Mouse (Mus musculus): Measurements from ENCODE around the gene Bmp5. TPM values are rescaled to one million over a fixed set of nuclear protein-coding genes. Genes with fewer than 3 reads are reported as not detected.

Bmp5 gene
- polyA plus RNA-seq, 1 experiment = 1.4 TPM

- TF ChIP-seq POLR2A (IDR thresholded peaks at IDR 0.05; ENCODE audit: extremely low read depth, insufficient read depth, low read length) (no peak), CTCF (IDR thresholded peaks at IDR 0.05; ENCODE audit: extremely low read depth, insufficient read depth, low read length) (no peak)
- no peak overlapping the region for H3K4me3 ChIP-seq (ENCODE audit: insufficient read depth, low read length)
- H3K27ac ChIP-seq (ENCODE audit: insufficient read depth, low read length) = no peak overlapping the region
- H3K4me1 ChIP-seq (ENCODE audit: control insufficient read depth, insufficient read depth, low read length) = no peaks in the 10 kb centered on the region
These were observed 101.2 kb downstream of the Bmp5 start for GRCm38 (mm10) chr9:75876333-75876732.

- H3K27ac ChIP-seq (ENCODE audit: insufficient read depth, low read length) = no peak overlapping the region
- H3K4me3 ChIP-seq (ENCODE audit: insufficient read depth, low read length) = no peak overlapping the region
- no peak for TF ChIP-seq CTCF (IDR thresholded peaks at IDR 0.05; ENCODE audit: extremely low read depth, insufficient read depth, low read length)
- TF ChIP-seq POLR2A (IDR thresholded peaks at IDR 0.05; ENCODE audit: extremely low read depth, insufficient read depth, low read length) = no peak
- no peaks in the 10 kb centered on the region for H3K4me1 ChIP-seq (ENCODE audit: control insufficient read depth, insufficient read depth, low read length)
These were observed 108.5 kb downstream of the Bmp5 start for GRCm38 (mm10) chr9:75883481-75884190.

GRCm38 (mm10) chr9:75886801-75887544 lies 111.8 kb downstream of the Bmp5 start:
- no peak for TF ChIP-seq CTCF (IDR thresholded peaks at IDR 0.05; ENCODE audit: extremely low read depth, insufficient read depth, low read length)
- TF ChIP-seq POLR2A (IDR thresholded peaks at IDR 0.05; ENCODE audit: extremely low read depth, insufficient read depth, low read length) = no peak
- no peak overlapping the region for H3K27ac ChIP-seq (ENCODE audit: insufficient read depth, low read length)
- H3K4me3 ChIP-seq (ENCODE audit: insufficient read depth, low read length) = no peak overlapping the region
- H3K4me1 ChIP-seq (ENCODE audit: control insufficient read depth, insufficient read depth, low read length) = no peaks in the 10 kb centered on the region

GRCm38 (mm10) chr9:75896918-75897317 lies 121.8 kb downstream of the Bmp5 start:
- no peak for TF ChIP-seq CTCF (IDR thresholded peaks at IDR 0.05; ENCODE audit: extremely low read depth, insufficient read depth, low read length)
- no peak for TF ChIP-seq POLR2A (IDR thresholded peaks at IDR 0.05; ENCODE audit: extremely low read depth, insufficient read depth, low read length)
- no peaks in the 10 kb centered on the region for H3K4me1 ChIP-seq (ENCODE audit: control insufficient read depth, insufficient read depth, low read length)
- no peak overlapping the region for H3K27ac ChIP-seq (ENCODE audit: insufficient read depth, low read length)
- H3K4me3 ChIP-seq (ENCODE audit: insufficient read depth, low read length) = no peak overlapping the region

GRCm38 (mm10) chr9:75898022-75898421 lies 122.9 kb downstream of the Bmp5 start:
- Histone ChIP-seq H3K4me3 (ENCODE audit: insufficient read depth, low read length) (no peak overlapping the region), H3K4me1 (ENCODE audit: control insufficient read depth, insufficient read depth, low read length) (no peaks in the 10 kb centered on the region), H3K27ac (ENCODE audit: insufficient read depth, low read length) (no peak overlapping the region)
- TF ChIP-seq POLR2A (IDR thresholded peaks at IDR 0.05; ENCODE audit: extremely low read depth, insufficient read depth, low read length) (no peak), CTCF (IDR thresholded peaks at IDR 0.05; ENCODE audit: extremely low read depth, insufficient read depth, low read length) (no peak)

- H3K4me3 ChIP-seq (ENCODE audit: insufficient read depth, low read length) = no peak overlapping the region
- no peak for TF ChIP-seq POLR2A (IDR thresholded peaks at IDR 0.05; ENCODE audit: extremely low read depth, insufficient read depth, low read length)
- no peak for TF ChIP-seq CTCF (IDR thresholded peaks at IDR 0.05; ENCODE audit: extremely low read depth, insufficient read depth, low read length)
- no peaks in the 10 kb centered on the region for H3K4me1 ChIP-seq (ENCODE audit: control insufficient read depth, insufficient read depth, low read length)
- no peak overlapping the region for H3K27ac ChIP-seq (ENCODE audit: insufficient read depth, low read length)
These were observed 126.1 kb downstream of the Bmp5 start for GRCm38 (mm10) chr9:75901219-75901618.

GRCm38 (mm10) chr9:75905497-75905896 lies 130.3 kb downstream of the Bmp5 start:
- TF ChIP-seq POLR2A (IDR thresholded peaks at IDR 0.05; ENCODE audit: extremely low read depth, insufficient read depth, low read length) (no peak), CTCF (IDR thresholded peaks at IDR 0.05; ENCODE audit: extremely low read depth, insufficient read depth, low read length) (peak; percentile 21; the same call in 1 of the 2 replicates)
- Histone ChIP-seq H3K4me1 (ENCODE audit: control insufficient read depth, insufficient read depth, low read length) (no peaks in the 10 kb centered on the region), H3K27ac (ENCODE audit: insufficient read depth, low read length) (no peak overlapping the region), H3K4me3 (ENCODE audit: insufficient read depth, low read length) (no peak overlapping the region)

GRCm38 (mm10) chr9:75910112-75910799 lies 135.1 kb downstream of the Bmp5 start:
- Histone ChIP-seq H3K4me3 (ENCODE audit: insufficient read depth, low read length) (no peak overlapping the region), H3K27ac (ENCODE audit: insufficient read depth, low read length) (no peak overlapping the region), H3K4me1 (ENCODE audit: control insufficient read depth, insufficient read depth, low read length) (no peaks in the 10 kb centered on the region)
- TF ChIP-seq POLR2A (IDR thresholded peaks at IDR 0.05; ENCODE audit: extremely low read depth, insufficient read depth, low read length) (no peak), CTCF (IDR thresholded peaks at IDR 0.05; ENCODE audit: extremely low read depth, insufficient read depth, low read length) (no peak)

- Histone ChIP-seq H3K27ac (ENCODE audit: insufficient read depth, low read length) (no peak overlapping the region), H3K4me1 (ENCODE audit: control insufficient read depth, insufficient read depth, low read length) (no peaks in the 10 kb centered on the region), H3K4me3 (ENCODE audit: insufficient read depth, low read length) (no peak overlapping the region)
- TF ChIP-seq POLR2A (IDR thresholded peaks at IDR 0.05; ENCODE audit: extremely low read depth, insufficient read depth, low read length) (no peak), CTCF (IDR thresholded peaks at IDR 0.05; ENCODE audit: extremely low read depth, insufficient read depth, low read length) (no peak)
These were observed 136.4 kb downstream of the Bmp5 start for GRCm38 (mm10) chr9:75911542-75911941.
